Mouse (Mus musculus): ENCODE measurements at regions not wholly inside any gene's neighbourhood (a gene's known extent, or its start where the extent isn't known, plus 50 kb on each side); places are given as distances from the start of the nearest gene placed in this dataset.

DNA sequence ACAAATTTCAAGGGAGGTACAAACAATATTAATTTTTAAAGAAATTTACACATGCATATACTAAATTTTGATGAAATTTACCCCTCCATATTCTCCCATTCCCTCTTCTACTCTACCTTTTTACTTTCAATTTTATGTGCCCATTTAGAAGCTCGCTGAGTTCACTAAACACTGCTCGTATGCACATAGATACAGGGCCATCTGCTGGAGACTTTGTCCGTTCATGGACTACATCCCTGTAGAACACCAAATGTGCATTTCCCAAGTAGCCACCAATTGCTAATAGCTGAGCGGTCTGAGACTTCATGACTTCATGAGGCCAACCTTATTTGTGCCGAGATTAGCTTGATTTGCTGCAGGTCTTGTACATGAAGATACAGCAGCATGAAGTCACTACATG is 118.8 kb downstream of the Serpinb8 start:
- TF ChIP-seq EP300 (IDR thresholded peaks at IDR 0.05; ENCODE audit: low read depth) (no peak), CTCF (IDR thresholded peaks at IDR 0.05; ENCODE audit: low read depth) (no peak)
